Mouse (Mus musculus): Measurements from ENCODE around the gene Mfsd4a. TPM values are rescaled to one million over a fixed set of nuclear protein-coding genes. Genes with fewer than 3 reads are reported as not detected.

Gene Mfsd4a
- polyA plus RNA-seq, 1 experiment from 2014 or later: 16.0 TPM

DNA sequence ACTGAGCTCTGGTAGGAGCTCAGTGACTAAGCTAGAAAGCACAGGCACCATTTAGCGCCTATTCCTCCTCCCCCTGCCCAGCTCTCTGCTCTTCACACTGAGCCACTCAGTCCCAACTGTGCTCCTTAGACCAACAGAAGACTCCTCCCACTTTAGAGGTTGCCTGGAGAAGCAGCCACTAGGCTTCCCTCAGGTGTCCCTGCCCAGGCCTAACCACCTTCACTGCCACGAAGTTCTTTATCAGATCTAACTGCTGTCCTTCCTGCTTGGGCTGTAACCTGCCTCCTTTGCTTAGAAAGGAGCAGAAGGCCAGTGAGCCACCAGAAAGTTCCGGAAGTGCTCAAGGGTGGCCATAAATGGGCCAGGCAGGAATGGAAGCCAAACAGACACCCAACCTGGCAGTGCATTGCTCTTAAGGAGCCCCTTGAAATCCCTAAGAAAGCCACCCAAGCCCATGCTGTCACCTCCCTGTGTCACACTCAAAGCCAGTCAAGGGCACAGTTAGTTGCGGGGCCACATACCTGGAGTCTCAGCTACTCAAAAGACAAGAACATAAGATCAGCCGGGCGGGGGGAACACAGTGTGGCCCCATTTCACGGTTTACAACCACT lies 12.7 kb downstream of the Mfsd4a start:
- Histone ChIP-seq H3K4me1 (ENCODE audit: control insufficient read depth, insufficient read depth, low read length) (no peaks in the 10 kb centered on the region), H3K9ac (ENCODE audit: low read length) (no peak overlapping the region), H3K27ac (ENCODE audit: low read length) (no peak overlapping the region), H3K9me3 (replicated peaks; ENCODE audit: control insufficient read depth, low read length) (no peaks in the 10 kb centered on the region), H3K4me2 (ENCODE audit: low read depth, low read length) (no peak overlapping the region), H3K36me3 (ENCODE audit: control insufficient read depth, insufficient read depth, low read length) (no peaks in the 10 kb centered on the region), H3K4me3 (replicated peaks; ENCODE audit: low read length) (no peak overlapping the region), H3K27me3 (ENCODE audit: control insufficient read depth, insufficient read depth, low read length) (no peaks in the 10 kb centered on the region)
- WGBS: 78% methylated on average over 7 of the region's 7 CpGs
- ATAC-seq (ENCODE audit: insufficient read depth, low FRiP score): no peak

DNA sequence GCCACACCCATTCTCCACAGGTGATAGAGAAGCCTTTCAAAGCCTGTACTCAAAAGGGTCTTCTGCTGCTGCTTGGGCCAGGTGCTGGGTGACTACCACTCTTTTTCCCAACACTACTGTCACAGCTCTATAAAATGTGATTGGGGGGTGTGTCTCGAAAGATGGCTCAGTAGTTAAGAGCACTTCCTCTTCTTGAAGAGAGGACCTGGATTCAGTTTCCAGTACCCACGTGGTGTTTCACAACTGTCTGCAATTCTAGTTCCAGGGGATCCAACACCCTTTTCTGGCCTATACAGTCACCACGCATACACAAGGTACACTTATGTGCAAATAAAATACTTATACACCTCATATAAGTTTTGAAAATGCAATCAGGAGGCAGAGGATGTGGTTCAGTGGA lies 13.5 kb downstream of the Mfsd4a start:
- Histone ChIP-seq H3K4me3 (replicated peaks; ENCODE audit: low read length) (no peak overlapping the region), H3K9me3 (replicated peaks; ENCODE audit: control insufficient read depth, low read length) (no peaks in the 10 kb centered on the region), H3K4me2 (ENCODE audit: low read depth, low read length) (no peak overlapping the region), H3K36me3 (ENCODE audit: control insufficient read depth, insufficient read depth, low read length) (no peaks in the 10 kb centered on the region), H3K27me3 (ENCODE audit: control insufficient read depth, insufficient read depth, low read length) (no peaks in the 10 kb centered on the region), H3K9ac (ENCODE audit: low read length) (no peak overlapping the region), H3K4me1 (ENCODE audit: control insufficient read depth, insufficient read depth, low read length) (no peaks in the 10 kb centered on the region), H3K27ac (ENCODE audit: low read length) (no peak overlapping the region)
- ATAC-seq (ENCODE audit: insufficient read depth, low FRiP score): no peak
- WGBS: 80% methylated on average over 3 of the region's 3 CpGs

DNA sequence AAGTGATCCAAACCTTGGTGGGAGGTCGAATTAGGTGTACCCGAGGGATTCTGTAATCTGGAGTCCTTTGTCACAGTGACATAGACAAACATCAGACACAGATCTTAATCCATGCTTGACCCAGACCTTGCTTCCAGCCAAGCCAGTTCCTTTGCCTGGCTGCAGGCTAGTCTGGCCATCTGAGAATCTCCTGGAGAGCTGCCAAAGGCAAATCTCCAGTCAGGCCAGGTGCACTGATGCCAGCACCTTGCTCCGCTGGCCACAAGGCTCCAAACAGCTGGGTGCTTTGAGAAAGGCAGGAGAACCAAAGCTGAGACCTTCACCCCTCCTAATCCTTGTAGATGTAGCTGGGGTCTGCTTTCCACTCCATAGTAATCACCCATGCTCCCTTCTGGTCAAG lies 16.1 kb downstream of the Mfsd4a start:
- Histone ChIP-seq H3K9me3 (replicated peaks; ENCODE audit: control insufficient read depth, low read length) (no peaks in the 10 kb centered on the region), H3K4me1 (ENCODE audit: control insufficient read depth, insufficient read depth, low read length) (no peaks in the 10 kb centered on the region), H3K27ac (ENCODE audit: low read length) (no peak overlapping the region), H3K27me3 (ENCODE audit: control insufficient read depth, insufficient read depth, low read length) (no peaks in the 10 kb centered on the region), H3K36me3 (ENCODE audit: control insufficient read depth, insufficient read depth, low read length) (no peaks in the 10 kb centered on the region), H3K9ac (ENCODE audit: low read length) (no peak overlapping the region), H3K4me3 (replicated peaks; ENCODE audit: low read length) (no peak overlapping the region), H3K4me2 (ENCODE audit: low read depth, low read length) (no peak overlapping the region)
- 54% methylated on average over 3 of the region's 3 CpGs for WGBS
- no peak for ATAC-seq (ENCODE audit: insufficient read depth, low FRiP score)

DNA sequence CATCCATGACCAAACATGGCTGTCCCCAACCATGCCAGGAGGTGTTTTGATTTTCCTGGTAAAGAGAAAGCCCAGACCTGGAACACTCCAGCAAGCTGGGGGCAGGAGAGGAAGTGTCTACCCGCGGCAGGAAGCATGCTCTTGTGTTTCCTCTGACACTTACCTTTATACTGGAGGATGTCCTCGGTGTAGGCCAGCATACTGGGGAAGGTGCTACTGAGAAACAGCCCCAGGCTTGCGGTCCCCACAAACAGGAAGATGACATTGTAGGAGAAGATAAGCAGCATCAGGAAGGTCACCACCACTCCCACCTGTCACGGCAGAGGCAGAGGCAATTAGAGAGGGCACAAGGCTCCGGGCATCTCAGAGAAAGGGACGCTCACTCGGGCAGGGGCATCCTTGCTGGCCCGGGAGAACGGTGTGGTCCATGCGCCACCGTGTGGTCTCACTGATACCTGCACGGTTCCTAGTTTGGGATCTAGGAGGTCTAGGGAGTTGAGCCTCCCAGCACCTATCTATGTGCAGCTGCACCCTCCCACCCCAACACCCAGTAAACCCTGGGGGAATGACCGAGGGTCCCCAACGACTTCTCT lies 21.6 kb downstream of the Mfsd4a start:
- ATAC-seq (ENCODE audit: insufficient read depth, low FRiP score): no peak
- H3K27me3 ChIP-seq (ENCODE audit: control insufficient read depth, insufficient read depth, low read length): no peaks in the 10 kb centered on the region
- H3K4me3 ChIP-seq (replicated peaks; ENCODE audit: low read length): no peak overlapping the region
- peak overlapping the region; percentile 19; the same call in 1 of the 2 replicates for H3K9ac ChIP-seq (ENCODE audit: low read length)
- H3K36me3 ChIP-seq (ENCODE audit: control insufficient read depth, insufficient read depth, low read length): no peaks in the 10 kb centered on the region
- no peak overlapping the region for H3K4me2 ChIP-seq (ENCODE audit: low read depth, low read length)
- no peaks in the 10 kb centered on the region for H3K4me1 ChIP-seq (ENCODE audit: control insufficient read depth, insufficient read depth, low read length)
- H3K9me3 ChIP-seq (replicated peaks; ENCODE audit: control insufficient read depth, low read length): no peaks in the 10 kb centered on the region
- WGBS: 20% methylated on average over 15 of the region's 15 CpGs
- no peak overlapping the region for H3K27ac ChIP-seq (ENCODE audit: low read length)

- no peaks in the 10 kb centered on the region for H3K27me3 ChIP-seq (ENCODE audit: control insufficient read depth, insufficient read depth, low read length)
- WGBS: 66% methylated on average over 4 of the region's 4 CpGs
- no peaks in the 10 kb centered on the region for H3K9me3 ChIP-seq (replicated peaks; ENCODE audit: control insufficient read depth, low read length)
- no peak overlapping the region for H3K4me2 ChIP-seq (ENCODE audit: low read depth, low read length)
- H3K36me3 ChIP-seq (ENCODE audit: control insufficient read depth, insufficient read depth, low read length): no peaks in the 10 kb centered on the region
- H3K9ac ChIP-seq (ENCODE audit: low read length): no peak overlapping the region
- no peak overlapping the region for H3K27ac ChIP-seq (ENCODE audit: low read length)
- no peak for ATAC-seq (ENCODE audit: insufficient read depth, low FRiP score)
- H3K4me3 ChIP-seq (replicated peaks; ENCODE audit: low read length): no peak overlapping the region
- H3K4me1 ChIP-seq (ENCODE audit: control insufficient read depth, insufficient read depth, low read length): no peaks in the 10 kb centered on the region
These were observed 24.1 kb downstream of the Mfsd4a start for GRCm38 (mm10) chr1:132043759-132044158.

- Histone ChIP-seq H3K9ac (ENCODE audit: low read length) (no peak overlapping the region), H3K36me3 (ENCODE audit: control insufficient read depth, insufficient read depth, low read length) (no peaks in the 10 kb centered on the region), H3K4me2 (ENCODE audit: low read depth, low read length) (no peak overlapping the region), H3K9me3 (replicated peaks; ENCODE audit: control insufficient read depth, low read length) (no peaks in the 10 kb centered on the region), H3K4me1 (ENCODE audit: control insufficient read depth, insufficient read depth, low read length) (no peaks in the 10 kb centered on the region), H3K27ac (ENCODE audit: low read length) (peak overlapping the region; percentile 13; the same call in 1 of the 2 replicates), H3K27me3 (ENCODE audit: control insufficient read depth, insufficient read depth, low read length) (no peaks in the 10 kb centered on the region), H3K4me3 (replicated peaks; ENCODE audit: low read length) (no peak overlapping the region)
- WGBS: 65% methylated on average over 9 of the region's 9 CpGs
- ATAC-seq (ENCODE audit: insufficient read depth, low FRiP score): peak; percentile 56; the same call in 1 of the 2 replicates
These were observed 27.7 kb downstream of the Mfsd4a start for GRCm38 (mm10) chr1:132040201-132040621.

DNA sequence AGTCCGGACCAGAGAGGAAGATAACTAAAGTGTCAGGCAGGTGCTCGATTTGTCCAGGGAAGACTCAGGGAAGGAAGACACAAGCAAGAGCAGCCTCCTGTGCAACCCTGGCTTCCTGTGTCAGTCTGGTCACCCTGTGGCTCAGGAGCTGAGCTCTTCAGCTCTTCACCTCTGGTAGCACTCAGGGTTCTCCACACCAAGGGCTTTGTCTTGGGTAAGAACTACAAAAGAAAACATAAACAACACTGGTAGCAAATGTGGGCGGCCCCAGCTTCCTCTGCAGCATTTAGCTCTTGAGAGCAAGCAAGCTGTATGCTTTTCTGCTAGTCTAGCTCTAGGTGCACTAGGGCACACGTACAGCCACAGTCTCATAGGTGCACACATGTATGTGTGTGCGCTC lies 29.1 kb downstream of the Mfsd4a start:
- Histone ChIP-seq H3K4me3 (replicated peaks; ENCODE audit: low read length) (no peak overlapping the region), H3K27me3 (ENCODE audit: control insufficient read depth, insufficient read depth, low read length) (no peaks in the 10 kb centered on the region), H3K9ac (ENCODE audit: low read length) (no peak overlapping the region), H3K4me1 (ENCODE audit: control insufficient read depth, insufficient read depth, low read length) (no peaks in the 10 kb centered on the region), H3K27ac (ENCODE audit: low read length) (no peak overlapping the region), H3K9me3 (replicated peaks; ENCODE audit: control insufficient read depth, low read length) (no peaks in the 10 kb centered on the region), H3K4me2 (ENCODE audit: low read depth, low read length) (no peak overlapping the region), H3K36me3 (ENCODE audit: control insufficient read depth, insufficient read depth, low read length) (no peaks in the 10 kb centered on the region)
- ATAC-seq (ENCODE audit: insufficient read depth, low FRiP score): no peak
- 76% methylated on average over 5 of the region's 5 CpGs for WGBS

GRCm38 (mm10) chr1:132037746-132038145 lies 30.1 kb downstream of the Mfsd4a start:
- Histone ChIP-seq H3K9me3 (replicated peaks; ENCODE audit: control insufficient read depth, low read length) (no peaks in the 10 kb centered on the region), H3K4me2 (ENCODE audit: low read depth, low read length) (no peak overlapping the region), H3K27me3 (ENCODE audit: control insufficient read depth, insufficient read depth, low read length) (no peaks in the 10 kb centered on the region), H3K36me3 (ENCODE audit: control insufficient read depth, insufficient read depth, low read length) (no peaks in the 10 kb centered on the region), H3K27ac (ENCODE audit: low read length) (no peak overlapping the region), H3K4me3 (replicated peaks; ENCODE audit: low read length) (no peak overlapping the region), H3K4me1 (ENCODE audit: control insufficient read depth, insufficient read depth, low read length) (no peaks in the 10 kb centered on the region), H3K9ac (ENCODE audit: low read length) (no peak overlapping the region)
- ATAC-seq (ENCODE audit: insufficient read depth, low FRiP score): no peak
- WGBS: 85% methylated on average over 3 of the region's 3 CpGs

DNA sequence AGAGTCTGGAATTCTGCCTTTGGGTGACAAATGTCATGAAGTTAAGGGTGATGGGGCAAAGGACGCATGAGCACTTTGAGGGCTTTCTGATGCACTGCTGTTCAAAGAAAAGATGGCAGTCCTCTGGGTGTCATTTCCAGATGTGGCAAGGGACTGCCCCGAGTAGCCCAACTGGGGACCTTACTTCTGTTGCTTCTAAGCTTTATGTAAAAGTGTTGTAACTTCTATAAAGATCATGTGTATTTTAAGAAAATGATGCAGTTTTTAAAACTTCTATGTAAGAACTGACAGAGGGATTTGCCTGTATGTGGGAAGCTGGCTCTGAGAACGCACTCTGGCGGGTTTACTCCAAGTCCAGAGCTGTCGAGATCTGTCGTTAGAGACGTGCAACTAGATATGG lies 35.7 kb downstream of the Mfsd4a start:
- peaks cover 9% of the 10 kb centered on the region; the same call in 1 of the 2 replicates for H3K36me3 ChIP-seq (ENCODE audit: control insufficient read depth, insufficient read depth, low read length)
- H3K27me3 ChIP-seq (ENCODE audit: control insufficient read depth, insufficient read depth, low read length): no peaks in the 10 kb centered on the region
- no peaks in the 10 kb centered on the region for H3K4me1 ChIP-seq (ENCODE audit: control insufficient read depth, insufficient read depth, low read length)
- no peak overlapping the region for H3K27ac ChIP-seq (ENCODE audit: low read length)
- no peak for ATAC-seq (ENCODE audit: insufficient read depth, low FRiP score)
- no peaks in the 10 kb centered on the region for H3K9me3 ChIP-seq (replicated peaks; ENCODE audit: control insufficient read depth, low read length)
- H3K4me3 ChIP-seq (replicated peaks; ENCODE audit: low read length): no peak overlapping the region
- WGBS: 86% methylated on average over 7 of the region's 7 CpGs
- H3K4me2 ChIP-seq (ENCODE audit: low read depth, low read length): no peak overlapping the region
- no peak overlapping the region for H3K9ac ChIP-seq (ENCODE audit: low read length)

Data from stomach, embryonic 16.5 days (tissue).